Mouse (Mus musculus) adrenal gland, postnatal 4 days (tissue): ENCODE data around the gene Gm44511. TPM values are rescaled to one million over a fixed set of nuclear protein-coding genes. Genes with fewer than 3 reads are reported as not detected.
"Not testable (repeated sequence)": the region's sequence is repeated elsewhere in the genome, so short reads cannot be mapped to it uniquely, and the experiment has no call there.

Experiments
- DNase-seq, 2 experiments: peaks; one replicate each; pipeline ENCODE4 v3.0.0; 2021 to 2022; ENCODE audit warnings: low spot score in 2 of 2, mixed read lengths in 2 of 2
- total RNA-seq, 2 experiments: library from RNA; stranded (reverse); gene quantifications; 2 replicates each; pipeline ENCODE4 v1.2.3; 2021

Gene Gm44511
- total RNA-seq, 2 experiments from 2014 or later: not detected

DNA sequence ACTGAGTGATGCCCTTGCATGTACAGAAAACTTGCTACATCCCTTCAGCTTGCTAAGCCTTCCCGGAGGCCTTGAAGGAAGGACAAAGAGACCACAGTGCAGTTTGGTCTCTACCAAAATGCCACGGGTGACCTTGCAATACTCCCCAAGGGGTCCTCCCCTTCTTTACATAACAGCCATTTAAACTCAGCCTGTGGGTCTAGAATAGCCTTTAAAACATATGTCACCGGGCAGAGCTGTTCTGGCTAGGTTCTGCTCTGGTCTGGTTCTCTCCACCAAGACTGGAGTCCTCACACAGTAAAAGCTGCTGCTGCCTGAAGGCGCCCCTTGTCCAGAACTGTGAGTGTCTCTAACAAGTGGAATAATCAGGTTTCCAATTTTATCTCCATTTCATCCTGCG, 25.4 kb downstream of the Gm44511 start:
- not testable (repeated sequence) for DNase-seq

GRCm38 (mm10) chr6:128799896-128800270, 26.2 kb downstream of the Gm44511 start:
- DNase-seq: no peak

GRCm38 (mm10) chr6:128799144-128799895, 26.8 kb downstream of the Gm44511 start:
- peak; percentile 57 to 66 for DNase-seq

DNA sequence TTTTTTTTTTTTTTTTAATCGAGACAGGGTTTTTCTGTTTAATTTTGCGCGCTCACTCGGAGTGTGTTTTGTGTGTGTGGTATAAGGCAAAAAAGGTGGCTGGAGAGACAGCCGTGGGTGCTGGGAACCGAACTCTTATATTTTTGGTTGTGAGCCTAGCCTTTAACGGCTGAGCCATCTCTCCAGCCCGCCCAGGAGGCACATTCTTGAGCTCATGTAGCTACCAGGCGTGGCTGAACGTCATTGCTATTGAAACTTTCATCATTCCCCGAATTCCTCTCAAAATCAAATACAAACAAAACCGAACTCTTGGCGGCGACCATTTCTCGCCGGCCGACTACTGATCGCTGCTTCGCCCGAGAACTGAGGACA, 27.4 kb downstream of the Gm44511 start:
- DNase-seq: peak; percentile 43

DNA sequence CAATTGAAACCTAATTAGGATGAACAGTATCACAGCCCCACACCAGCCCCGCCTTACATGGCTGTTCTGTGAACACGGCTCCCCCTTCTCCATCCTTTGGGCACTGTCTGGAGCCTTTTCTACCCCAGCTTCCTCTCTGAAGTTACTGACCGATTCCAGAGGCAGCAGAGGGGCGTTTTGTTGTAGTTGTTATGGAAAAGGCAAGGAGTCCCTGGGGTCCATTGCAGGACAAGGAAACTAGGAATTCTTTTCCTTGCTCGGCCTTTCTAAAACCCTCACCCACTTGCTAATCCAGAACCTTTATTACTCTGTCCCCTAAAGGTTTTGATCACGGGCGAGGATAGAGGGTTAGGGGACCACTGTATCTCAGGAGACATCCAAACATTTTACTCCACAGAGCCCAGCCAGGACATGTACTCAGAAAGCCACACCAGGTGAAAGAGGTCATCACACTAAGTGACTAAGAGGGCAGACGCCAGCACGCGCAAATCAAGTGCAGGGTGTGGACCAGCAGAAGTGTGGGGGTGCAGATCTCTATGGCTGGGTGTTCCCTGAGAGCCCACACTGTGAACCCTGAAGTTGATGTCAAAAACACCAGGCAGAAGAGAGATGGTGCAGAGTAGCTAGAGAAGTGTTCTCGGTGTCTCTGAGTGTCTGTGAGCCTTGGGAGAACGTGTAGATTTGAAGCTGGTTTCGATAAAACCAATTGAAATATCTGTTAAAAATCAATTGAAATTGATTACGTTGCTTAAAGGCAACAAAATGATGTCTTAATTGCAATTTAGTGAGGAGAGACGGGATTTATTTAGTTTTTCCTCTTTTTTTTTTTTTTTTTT, 28.0 kb downstream of the Gm44511 start:
- DNase-seq: no peak

GRCm38 (mm10) chr6:128797185-128797905, 28.8 kb downstream of the Gm44511 start:
- no peak for DNase-seq

DNA sequence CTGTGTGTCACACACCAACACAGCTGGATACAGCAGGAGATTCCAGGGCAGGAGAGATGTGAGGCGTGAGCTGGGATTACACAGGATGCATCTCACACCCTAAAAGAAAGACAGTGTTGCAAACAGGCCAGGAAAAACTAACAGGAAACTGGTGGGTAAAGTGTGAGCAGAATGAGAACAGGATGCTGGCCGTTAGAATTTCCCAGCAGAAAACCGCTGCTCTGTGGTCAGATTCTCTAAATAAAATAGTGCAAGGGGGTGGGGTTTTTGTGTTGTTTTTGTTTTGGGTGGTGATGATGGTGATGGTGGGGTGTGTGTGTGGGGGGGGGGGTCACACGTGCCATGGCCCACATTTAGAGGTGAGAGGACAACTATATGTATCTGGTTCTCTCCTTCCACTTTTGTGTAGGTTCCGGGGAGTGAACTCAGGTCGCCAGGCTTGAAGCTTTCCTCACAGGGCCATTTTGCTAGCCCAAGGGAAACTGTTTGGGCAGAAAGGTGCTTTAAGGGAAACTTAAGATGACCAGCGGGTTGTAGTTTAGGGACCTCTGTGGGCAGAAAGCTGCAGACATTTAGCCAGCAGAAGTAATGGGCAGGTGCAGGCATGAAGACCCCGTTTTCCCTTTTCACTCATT, 29.7 kb downstream of the Gm44511 start:
- no peak for DNase-seq

GRCm38 (mm10) chr6:128793734-128794133, 32.4 kb downstream of the Gm44511 start:
- DNase-seq: no peak

DNA sequence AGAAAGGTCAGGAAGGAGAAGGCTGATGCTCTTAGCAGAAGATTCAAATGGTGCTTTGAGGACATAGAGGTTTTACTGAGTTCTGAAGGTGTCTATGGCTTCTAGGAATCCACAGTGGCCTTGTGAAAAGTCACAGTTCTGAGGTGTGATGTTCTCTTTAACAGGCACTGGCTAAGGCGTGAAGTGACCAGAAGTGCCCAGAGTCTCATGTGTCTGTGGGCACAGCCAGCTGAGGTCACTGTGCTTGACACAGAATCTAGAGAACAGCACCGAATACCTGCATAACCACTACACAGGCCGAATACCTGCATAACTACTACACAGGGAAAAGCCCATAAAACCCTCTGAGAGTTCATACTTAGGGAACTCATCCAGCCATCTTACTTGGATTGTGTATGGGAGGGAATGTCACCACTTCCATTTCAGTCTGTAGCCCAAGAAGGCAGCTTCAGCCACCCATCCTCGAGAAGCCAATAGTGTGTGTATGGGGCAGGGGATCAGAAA, 35.6 kb downstream of the Gm44511 start:
- not testable (repeated sequence) for DNase-seq

DNA sequence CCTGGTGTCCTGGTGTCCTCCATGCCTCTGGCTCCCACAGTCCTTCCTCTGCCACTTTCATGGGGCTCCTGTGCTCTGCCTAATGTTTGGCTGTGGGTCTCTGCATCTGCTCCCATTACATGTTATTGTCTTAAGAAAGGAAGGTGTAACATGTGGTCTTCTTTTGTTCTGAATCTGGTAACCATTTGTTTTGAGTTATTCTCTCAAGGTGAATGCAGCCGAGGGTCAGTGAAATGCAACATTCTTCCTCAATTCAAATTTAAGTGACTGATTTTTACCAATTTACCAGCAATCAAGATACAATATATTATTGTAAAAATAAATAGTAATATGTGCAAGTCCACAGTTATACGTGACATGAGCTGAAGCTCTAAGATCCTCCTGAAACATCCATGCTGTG, 37.0 kb downstream of the Gm44511 start, which contains the start of gene Klrb1c:
Gene Klrb1c (minus strand): TSS at position 101 of the 400 bp plus-strand sequence.
- no peak for DNase-seq

DNA sequence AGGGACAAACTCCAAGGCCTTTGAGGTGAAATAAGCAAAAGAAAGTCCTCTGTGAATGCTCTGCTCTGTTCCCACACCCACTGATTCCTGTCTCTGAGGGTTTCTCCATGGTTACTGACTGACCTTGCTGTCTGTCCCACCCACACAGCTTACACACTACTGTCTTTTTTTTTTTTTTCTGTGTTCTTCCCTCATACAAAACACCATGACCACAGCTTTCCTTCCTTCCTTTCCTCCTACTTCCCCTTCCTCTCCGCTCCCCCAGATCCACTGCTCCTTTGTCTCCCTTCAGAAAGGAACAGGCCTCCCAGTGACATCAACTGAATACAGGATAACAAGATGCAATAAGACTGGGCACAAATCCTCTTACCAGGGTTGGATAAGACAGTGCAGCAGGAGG, 37.6 kb downstream of the Gm44511 start:
- DNase-seq: no peak

GRCm38 (mm10) chr6:128786396-128786795, 39.7 kb downstream of the Gm44511 start:
- not testable (repeated sequence) for DNase-seq

DNA sequence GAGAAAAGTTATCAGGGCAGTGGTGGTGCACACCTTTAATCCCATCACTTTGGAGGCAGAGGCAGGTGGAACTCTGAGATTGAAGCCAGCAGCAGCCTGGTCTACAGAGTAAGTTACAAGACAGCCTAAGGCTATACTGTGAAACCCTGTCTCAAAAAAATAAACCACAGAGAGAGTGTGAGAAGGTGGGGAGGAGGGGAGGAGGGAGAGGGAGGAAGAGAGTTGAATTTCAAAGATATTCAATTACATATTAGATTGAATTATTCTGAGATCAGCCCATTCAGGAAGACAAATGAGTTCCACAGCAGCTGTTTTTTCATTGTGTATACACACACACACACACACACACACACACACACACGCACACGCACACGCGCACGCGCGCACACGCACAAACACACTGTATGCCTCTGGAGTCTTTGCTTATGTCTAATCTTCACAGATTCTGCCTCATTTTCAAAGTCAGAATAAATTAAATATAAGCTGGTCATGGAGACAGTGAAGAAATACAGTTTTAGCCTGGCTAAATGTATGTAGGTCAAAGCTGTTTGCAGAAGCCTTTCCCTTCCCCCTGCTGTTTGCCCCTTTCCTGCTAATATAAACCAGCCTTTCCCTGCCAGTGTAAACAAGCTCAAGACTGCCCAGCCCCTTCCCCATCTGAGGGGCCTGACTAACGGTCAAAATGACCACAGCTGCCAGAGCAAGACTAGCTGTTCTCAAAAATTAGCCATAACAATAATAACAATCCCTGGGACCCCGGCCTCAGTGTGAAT, 56.4 kb downstream of the Gm44511 start:
- DNase-seq: no peak

DNA sequence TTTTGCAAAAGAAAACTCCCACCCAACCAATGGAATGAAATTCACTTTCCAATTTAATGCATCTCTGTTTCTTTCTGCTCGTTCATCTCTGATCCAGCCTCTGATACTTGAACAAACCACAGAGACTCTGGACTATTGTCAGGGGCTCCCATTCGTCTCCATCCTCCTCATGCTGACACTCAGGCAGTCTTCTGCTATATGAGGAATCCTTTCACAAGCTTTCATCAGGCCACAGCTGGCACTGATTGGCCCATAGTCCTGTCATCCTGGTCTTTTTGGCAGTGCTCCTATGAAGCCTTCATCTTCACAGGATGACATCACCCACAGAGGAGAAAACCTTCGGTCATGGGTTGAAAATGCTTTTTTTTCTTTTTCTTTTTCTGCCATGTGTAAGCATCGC, 58.1 kb downstream of the Gm44511 start:
- no peak for DNase-seq

- DNase-seq: not testable (repeated sequence)
These were observed 59.4 kb downstream of the Gm44511 start for GRCm38 (mm10) chr6:128766486-128767254.

DNA sequence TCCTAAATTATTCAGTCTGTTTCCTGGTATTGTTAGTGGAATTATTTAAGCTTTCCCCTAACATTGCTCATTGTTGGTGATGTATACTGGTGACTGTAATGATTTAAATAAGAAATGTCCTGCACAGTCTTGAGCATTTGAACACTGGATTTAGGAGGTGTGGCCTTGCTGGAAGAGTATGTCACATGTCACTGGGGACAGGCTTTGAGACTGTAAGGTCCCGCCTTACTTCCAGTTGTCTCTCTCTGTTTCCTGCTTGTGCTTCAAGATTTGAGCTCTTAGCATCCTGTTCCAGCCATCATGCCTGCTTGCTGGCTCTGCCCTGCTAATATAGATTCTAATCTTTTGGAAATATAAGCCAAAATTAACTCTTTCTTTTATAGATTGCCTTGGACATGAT, 60.9 kb downstream of the Gm44511 start:
- no peak for DNase-seq

GRCm38 (mm10) chr6:128764598-128764997, 61.5 kb downstream of the Gm44511 start:
- no peak for DNase-seq

DNA sequence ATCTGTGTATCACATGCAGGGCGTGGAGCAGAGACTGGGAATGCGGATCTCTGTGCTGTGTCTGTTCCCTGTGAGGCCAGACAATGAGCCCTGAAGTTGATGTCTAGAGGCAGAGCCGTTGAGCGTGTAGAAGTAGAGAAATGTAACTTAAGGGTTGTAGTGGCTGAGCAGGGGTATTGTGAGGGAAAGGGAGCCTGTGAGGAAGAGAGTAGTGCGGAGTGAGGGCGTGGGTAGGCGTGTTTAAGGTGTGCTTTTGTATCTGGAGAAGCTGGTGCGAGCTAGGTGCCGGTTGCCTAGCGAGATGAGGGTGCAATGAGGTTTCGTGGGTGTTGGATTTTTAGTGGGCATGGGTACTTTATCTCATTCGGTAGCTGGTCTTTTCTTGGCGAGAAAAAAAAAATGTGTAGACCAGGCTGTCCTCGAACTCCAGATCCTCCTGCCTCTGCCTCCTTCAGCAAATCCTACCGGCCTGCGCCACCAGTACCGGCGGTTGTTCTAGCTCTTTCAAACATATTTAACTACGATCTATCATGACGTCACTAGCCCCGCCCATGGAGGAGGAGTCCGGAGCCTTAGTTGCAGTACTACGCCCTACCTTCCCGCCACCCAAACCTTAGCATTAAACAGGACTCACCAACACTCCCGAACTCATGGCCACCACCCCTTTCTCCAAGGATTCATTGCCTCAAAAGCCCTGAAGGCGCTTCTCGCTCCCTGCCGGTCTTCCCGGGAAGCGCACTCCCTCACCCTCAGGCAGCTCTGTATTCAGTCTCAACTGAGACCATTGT, 62.2 kb downstream of the Gm44511 start:
- DNase-seq: peak; percentile 70 to 91
